Mouse (Mus musculus) ovary, adult 18-20 months (tissue): ENCODE measurements around the gene Mmp9.

Experiments used
- DNase-seq: peaks from one replicate; pipeline ENCODE4 v3.0.0; 2022; ENCODE audit warnings: low spot score, mixed read lengths

The Mmp9 gene

GRCm38 (mm10) chr2:164955725-164956124 is 15.1 kb downstream of the Mmp9 start:
- no peak for DNase-seq

- DNase-seq, result no peak
These were observed 15.6 kb downstream of the Mmp9 start for GRCm38 (mm10) chr2:164956195-164956594.

GRCm38 (mm10) chr2:164957548-164958315 is 17.2 kb downstream of the Mmp9 start:
- DNase-seq, result no peak

- no peak for DNase-seq
These were observed 20.3 kb downstream of the Mmp9 start, which contains the start of gene Slc12a5 for GRCm38 (mm10) chr2:164960716-164961441. TSS of gene Slc12a5 (plus strand) at chr2:164960802.

- DNase-seq, result no peak
These were observed 21.1 kb downstream of the Mmp9 start for GRCm38 (mm10) chr2:164961506-164962182.

GRCm38 (mm10) chr2:164962183-164962580 is 21.6 kb downstream of the Mmp9 start:
- DNase-seq, result no peak

GRCm38 (mm10) chr2:164964242-164964894 is 23.8 kb downstream of the Mmp9 start:
- no peak for DNase-seq

GRCm38 (mm10) chr2:164964981-164965380 is 24.4 kb downstream of the Mmp9 start:
- no peak for DNase-seq

GRCm38 (mm10) chr2:164966381-164966780 is 25.8 kb downstream of the Mmp9 start:
- no peak for DNase-seq

- DNase-seq, result no peak
These were observed 26.6 kb downstream of the Mmp9 start for GRCm38 (mm10) chr2:164967193-164967592.

- DNase-seq, result no peak
These were observed 27.3 kb downstream of the Mmp9 start for GRCm38 (mm10) chr2:164967761-164968440.

- peak; percentile 31 for DNase-seq
These were observed 27.9 kb downstream of the Mmp9 start for GRCm38 (mm10) chr2:164968451-164968851.

- no peak for DNase-seq
These were observed 28.8 kb downstream of the Mmp9 start for GRCm38 (mm10) chr2:164969348-164969781.

GRCm38 (mm10) chr2:164970631-164971196 is 30.1 kb downstream of the Mmp9 start:
- DNase-seq, result no peak

GRCm38 (mm10) chr2:164972646-164973045 is 32.1 kb downstream of the Mmp9 start:
- no peak for DNase-seq

- DNase-seq, result no peak
These were observed 35.0 kb downstream of the Mmp9 start for GRCm38 (mm10) chr2:164975611-164976010.

- no peak for DNase-seq
These were observed 39.2 kb downstream of the Mmp9 start for GRCm38 (mm10) chr2:164979749-164980148.

GRCm38 (mm10) chr2:164985962-164986361 is 45.4 kb downstream of the Mmp9 start:
- no peak for DNase-seq

GRCm38 (mm10) chr2:164986371-164987027 is 45.9 kb downstream of the Mmp9 start:
- DNase-seq, result no peak

GRCm38 (mm10) chr2:164988777-164989176 is 48.2 kb downstream of the Mmp9 start:
- DNase-seq, result no peak

GRCm38 (mm10) chr2:164991111-164991510 is 50.5 kb downstream of the Mmp9 start:
- no peak for DNase-seq
